Mouse (Mus musculus): ENCODE measurements at regions not wholly inside any gene's neighbourhood (a gene's known extent, or its start where the extent isn't known, plus 50 kb on each side); places are given as distances from the start of the nearest gene placed in this dataset.

DNA sequence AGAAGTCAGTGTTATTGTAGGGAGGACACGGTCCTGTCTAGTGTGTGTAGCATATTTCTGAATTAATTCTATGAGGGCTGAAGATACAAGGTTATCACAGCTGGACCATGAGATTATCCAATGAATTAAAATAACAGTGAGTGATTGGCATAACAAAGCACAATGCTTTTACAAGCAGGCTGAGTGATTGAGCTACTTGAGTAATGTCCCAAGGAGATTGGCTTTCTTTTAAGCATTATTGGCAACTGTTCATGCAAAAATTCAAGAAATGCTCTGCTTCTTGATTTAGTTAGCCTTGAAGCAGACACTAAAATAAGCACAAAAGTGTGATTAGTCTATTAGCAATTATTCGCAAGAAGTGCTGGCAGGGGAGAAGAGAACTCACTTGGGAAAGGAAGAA is 219.4 kb upstream of the Etaa1 start:
- DNase-seq (ENCODE audit: low spot score), result no peak

DNA sequence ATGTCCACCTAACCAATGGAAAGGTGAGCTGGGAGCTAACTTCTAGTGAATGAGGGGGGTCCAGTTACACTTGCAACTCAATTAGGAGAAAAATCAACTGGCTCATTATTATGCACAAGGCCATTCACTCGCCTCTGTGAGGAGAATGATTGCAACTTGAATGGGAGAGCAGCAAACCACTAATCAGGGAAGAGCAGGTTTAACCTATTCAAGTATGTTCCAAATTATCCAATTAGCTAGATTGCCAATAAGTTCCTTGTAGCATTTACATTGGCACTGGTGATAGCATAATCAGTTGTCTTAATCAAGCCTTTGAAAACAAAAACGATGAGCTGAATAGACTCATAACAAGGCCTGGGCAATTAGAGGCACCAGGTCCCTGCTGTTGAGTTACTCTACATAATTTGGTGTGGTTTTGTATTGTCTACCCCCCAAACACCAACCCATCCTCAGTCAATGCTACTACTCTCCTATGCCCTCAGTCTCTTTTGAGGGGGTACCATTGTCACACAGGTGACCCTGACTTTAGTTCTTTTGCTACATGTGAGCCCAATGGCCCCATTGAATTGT is 217.6 kb upstream of the Etaa1 start:
- no peak for DNase-seq (ENCODE audit: low spot score)

DNA sequence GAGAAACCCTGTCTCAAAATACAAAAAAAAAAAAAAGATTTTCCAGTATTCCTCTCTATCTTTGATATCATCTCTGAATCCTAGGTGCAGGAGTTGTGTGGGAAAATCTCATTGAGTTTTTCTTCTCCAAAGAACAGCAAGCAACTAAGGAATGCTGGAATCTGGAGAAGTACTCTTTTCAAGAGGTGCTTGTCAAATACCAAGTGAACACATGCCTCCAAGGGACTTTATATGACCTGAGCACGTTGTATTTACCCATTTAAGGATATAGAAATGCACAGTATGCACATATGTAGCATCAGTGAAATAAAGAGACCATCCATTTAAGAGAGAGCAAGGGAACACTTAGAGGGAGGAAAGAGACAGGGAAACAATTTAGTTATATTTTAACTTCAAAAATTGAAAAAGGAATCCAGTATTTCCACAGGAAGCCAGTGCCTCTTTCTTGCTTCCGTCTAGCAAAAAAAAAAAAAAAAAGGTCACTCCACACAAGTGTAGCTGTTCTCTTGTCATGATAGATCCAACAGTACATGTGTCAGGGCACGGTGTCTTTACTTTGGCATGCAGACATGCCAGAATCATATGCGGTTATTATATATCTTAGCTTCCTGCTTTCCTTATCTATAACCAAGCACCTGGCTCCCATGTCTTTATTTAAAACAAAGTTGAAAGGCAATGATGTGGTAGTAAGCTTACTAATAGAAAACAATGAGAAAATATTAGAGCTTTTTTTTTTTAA is 212.1 kb upstream of the Etaa1 start:
- DNase-seq (ENCODE audit: low spot score), result no peak

DNA sequence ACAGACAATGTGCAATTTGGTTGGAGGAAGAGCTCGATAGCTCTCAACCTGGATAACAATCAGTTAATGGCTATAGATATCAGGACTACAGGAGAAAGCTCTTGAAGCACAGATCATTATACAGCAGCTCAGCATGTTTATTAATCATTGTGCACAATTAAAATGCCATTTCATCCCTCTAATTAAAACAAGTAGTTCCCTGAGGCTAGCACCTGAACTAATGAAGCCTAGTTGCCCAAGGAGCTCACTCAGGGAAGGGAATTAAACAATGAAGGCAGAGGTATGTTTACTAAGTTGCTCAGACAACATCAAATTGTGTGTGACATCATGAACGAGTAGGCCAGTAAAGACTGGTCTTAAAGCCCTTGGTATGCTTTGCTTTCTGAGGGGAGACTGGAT is 210.3 kb upstream of the Etaa1 start:
- no peak for DNase-seq (ENCODE audit: low spot score)

DNA sequence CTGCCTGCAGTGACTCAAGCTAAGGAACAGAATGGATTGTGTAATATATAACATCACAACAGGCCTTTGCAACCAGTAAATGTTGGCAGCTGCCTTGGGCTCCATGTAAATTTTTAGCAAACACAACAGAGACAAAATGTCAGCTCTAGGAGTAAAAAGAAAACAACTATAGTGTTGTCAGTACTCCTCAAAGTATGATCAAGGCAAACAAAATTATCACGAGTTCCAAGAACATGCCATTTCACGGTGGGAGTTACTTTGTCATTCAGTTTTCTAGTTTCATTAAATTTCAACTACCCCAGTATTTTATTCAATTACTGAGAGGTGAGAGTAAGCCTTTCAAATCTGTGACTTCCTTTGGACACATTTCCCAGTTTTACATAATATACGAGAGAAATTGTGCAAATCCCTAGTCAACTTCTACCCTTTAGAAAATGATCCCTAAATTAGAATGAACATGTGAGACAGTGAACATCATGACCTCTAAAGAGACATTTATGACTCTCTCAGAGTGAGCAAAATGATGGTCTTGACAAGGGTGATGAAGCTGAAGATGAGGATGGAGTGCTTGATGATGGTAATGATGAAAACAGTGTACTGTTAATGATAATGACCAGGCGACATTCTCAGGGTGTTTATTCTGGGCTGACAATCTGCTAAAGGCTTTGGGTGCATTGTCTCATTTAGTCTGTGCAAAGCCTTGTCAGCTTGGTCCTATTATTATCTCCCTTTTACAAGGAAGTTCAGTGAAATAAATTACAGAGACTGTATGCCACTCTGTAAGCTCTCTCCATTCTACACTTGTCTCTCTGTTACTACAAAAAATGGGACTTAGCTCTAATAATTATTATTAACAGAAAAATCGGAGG is 209.7 kb upstream of the Etaa1 start:
- DNase-seq (ENCODE audit: low spot score), result no peak

DNA sequence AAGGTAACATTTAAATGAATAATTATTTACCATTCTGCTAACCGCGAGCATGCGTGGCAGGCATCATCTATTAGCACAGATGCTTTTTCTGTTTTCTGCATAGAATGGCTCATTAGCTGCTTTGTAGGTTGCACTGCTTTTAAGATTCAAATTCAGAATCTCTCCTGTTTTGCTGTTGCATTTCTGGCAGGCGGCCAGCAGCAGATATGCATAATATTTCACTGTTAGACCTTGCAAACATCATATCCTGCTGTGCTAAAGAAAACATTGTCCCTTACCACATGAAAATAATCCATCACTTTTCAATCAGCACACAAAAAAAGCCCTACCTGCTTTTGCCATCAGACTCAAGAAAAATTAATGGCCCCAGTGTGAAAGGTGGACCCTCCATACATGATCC is 202.8 kb upstream of the Etaa1 start:
- no peak for DNase-seq (ENCODE audit: low spot score)

DNA sequence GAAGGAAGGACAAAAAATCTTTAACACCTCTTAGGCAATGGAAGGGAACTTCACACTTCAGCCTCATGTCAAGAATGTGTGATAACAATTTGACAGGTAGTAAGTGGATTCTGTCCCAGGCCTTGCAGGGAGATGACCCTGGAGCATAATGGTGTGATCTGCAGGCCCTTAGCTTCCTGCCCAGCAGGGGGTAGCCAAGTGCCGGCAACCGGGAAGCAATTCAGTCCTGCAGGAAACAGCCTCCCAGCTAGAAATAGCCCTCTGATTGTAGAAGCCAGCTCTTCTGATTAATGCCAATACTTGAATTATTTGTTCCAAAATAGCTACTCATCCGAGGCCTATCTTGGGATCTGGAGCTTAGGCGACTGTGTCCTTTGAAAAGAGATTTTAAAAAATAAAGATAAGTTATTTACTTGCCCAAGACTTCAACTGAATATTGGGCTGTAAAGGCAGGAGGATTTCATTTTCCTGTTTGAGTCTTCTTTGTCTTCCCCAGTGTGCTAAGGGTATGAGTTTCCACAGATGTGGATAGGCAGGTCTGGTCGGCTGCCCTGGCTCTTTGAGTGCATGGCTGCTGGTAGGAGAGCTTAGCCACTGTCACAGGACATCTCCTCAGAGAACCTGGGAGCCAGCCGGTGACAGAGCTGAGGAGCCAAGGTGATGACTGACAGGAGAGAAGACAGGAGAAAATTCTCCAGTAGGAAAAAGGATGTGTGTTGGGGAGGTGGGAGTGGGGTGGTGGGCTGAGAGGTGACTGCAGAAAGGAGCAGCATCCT is 198.3 kb upstream of the Etaa1 start:
- peak; percentile 57 for DNase-seq (ENCODE audit: low spot score)

DNA sequence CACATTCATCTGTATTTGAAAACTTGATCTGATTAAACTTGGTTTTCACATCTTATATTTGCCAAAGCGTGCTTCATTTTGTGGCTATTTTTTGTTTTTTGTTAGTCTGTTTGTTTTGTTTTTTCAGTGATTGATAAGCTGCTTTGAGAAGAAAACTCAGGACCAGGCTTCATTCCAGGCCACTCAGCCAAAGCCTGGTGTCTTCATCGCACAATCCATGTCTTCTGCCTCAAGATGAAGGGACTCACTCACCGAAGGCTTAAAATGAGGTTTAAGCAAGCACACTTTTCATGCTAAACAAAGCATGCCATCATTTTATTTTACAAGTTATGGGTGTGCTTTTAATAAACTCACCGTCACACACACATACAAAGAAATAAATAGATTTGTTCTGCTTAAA is 197.7 kb upstream of the Etaa1 start:
- DNase-seq (ENCODE audit: low spot score), result no peak

DNA sequence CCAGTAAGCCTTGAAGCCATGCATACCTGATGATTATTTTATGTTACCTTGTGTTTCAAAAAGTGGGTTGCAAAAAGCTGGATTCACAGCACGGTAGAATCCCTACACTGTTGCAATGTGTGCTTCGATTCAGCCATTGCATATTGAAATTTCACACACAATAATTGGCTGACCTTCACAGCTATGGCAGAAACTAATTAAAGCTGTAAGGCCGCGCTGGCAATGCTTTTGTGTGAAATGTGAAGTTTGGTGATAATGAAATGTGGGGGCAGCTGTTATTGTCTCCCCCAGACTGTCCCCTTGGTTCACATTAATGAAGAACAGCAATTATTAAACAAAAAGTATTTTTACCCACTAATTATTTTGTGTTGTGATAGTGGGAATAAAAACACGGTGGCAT is 173.8 kb upstream of the Etaa1 start:
- no peak for DNase-seq (ENCODE audit: low spot score)

DNA sequence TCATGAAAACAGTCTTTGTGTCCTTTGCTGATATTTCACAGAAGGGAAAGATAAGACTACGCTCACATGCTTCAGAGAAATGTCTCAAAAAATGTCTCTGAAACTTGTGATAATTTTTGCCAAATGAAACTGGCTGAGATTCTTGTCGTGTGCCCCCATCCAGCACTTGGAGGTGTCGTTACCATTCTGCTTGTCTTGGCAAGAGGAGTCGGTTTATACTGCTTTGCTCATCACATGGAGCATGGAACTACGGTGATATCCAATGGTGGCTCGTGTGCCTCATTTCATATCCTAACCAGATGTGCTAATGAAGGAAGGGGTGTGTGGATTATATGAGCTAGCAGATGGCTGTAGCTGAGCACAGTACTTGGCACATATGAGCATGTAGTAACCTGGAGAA is 169.4 kb upstream of the Etaa1 start:
- DNase-seq (ENCODE audit: low spot score), result no peak

DNA sequence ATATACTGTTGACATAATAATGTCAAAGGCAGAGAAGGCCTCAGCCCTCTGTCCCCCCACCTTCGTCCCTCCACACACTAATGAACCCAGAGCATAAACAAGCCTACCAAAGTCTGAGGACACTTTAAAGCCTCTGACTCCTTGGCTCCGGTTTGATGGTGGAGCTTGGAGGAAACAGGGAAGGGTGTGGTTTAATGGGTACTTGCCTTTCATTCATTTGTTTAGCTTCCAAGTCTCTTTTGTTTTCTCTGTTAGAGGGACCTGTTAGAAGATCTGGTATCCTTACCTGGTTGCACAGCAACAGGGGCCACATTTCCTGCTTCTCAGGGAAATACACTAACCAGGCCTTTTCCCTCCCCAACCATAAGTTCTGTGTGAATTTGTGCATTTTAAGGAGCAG is 168.9 kb upstream of the Etaa1 start:
- DNase-seq (ENCODE audit: low spot score), result no peak

DNA sequence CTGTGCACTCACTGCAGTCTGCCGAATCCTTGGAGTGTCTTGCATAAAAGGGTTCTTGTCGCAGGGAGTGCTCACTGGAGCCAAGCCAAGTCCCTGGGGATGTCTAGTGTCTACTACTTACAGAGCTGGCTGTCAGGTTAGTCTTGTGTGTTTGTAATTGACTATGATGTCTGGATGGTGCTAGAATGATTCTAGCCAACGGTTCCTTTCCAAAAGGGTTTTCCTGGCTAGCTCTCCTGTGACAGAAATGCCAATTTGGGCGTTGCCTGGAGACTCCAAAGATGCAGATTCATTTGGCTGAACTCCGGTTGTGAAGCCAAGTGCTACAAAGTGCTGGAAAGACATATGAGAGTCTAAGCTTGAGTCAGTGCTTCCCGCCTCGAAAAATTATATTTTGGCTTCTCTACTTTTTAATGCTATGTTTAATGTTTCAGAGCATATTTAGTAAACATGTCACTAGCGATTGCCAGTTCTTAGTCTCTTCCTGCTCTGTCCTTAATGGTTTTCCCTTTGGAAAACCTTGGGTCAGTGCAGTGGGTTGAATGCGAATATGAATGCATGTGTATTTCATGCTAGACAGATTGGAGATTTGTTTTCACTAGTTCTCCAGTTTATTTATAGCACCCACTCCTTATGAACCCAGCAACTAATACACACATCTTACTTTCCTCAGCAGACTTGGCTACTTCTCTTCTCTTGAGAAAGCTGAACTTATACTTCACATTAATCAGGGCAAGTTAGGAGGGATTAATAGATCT is 162.2 kb upstream of the Etaa1 start:
- DNase-seq (ENCODE audit: low spot score), result peak; percentile 9

DNA sequence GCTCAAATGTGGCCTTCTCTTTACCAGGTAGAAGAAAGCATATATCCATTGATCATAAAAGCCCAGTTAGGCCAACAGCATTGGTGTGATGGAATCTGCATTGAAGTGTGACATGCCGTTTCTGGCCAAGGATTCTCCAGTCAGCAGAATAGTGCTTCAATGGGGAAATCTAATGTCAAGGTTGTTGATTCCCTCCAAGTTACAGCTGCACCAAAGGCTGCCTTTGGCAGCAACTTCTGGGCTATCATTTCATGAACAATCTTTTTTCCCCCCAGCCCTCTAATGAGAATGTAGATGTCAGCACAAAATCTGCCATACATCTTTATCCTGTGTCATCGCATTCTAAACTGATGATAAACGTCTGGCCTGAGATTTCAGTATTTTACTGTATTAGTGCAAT is 149.2 kb upstream of the Etaa1 start:
- no peak for DNase-seq (ENCODE audit: low spot score)

DNA sequence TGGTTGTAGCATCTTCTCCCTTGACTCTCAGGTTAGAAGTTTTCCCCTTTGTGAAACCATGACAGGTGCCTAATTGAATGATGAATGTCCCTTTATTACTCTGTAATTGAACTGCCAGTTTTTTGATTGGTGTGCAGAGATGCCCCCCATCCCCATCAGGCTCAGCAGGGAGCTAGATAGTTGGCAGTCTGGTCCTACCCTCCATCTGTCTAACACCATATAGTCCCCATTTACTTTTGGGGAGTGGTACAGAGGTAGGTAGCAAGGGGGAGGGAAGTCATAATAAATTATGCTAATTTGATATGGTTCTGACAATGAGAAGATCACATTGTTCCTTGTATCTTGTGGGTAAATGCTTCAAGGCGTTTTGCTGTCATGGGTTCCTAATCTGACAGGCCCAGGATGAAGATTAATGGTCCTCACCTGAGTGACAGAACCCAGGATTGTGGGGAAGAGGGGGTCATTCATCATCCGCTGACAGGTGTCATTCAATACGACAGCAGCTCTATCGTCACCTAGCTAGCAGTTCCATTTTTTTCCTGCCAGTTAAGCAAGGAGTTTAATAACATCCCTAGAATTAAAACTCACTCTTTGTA is 122.3 kb upstream of the Etaa1 start:
- no peak for DNase-seq (ENCODE audit: low spot score)

DNA sequence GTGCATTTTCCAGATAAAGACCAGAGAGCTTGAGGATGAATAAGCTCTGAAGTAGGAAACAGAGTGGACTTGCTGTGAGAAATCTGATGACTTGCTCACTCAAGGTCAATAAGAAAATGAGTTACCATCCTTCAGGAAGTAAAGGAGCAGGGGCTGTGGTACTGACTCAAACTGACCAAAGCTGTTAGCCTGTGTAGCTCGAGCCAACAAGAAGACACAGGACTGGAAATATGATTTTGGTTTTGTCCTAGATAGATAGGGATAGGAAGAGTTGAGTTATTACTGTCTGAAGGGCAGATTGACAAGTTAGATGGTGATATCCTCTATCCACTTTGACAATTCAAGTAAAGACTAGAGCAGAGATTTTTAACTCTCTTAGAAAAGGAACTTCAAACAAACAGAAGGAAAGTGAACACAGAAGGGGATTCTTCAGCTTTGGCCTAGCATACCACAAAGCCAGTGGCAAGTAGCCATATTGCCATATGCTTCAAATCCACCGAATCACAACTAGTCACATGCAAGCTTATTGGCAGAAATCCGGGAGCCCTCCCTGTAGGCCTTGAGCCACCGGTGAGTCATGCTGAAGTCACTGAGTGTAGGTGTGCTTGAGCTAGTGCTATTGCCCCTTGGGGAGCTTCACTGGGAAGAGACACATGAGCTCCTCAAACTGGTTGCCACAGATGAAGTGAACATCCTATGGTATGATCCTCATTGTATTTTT is 117.1 kb upstream of the Etaa1 start:
- peak; percentile 7 for DNase-seq (ENCODE audit: low spot score)

DNA sequence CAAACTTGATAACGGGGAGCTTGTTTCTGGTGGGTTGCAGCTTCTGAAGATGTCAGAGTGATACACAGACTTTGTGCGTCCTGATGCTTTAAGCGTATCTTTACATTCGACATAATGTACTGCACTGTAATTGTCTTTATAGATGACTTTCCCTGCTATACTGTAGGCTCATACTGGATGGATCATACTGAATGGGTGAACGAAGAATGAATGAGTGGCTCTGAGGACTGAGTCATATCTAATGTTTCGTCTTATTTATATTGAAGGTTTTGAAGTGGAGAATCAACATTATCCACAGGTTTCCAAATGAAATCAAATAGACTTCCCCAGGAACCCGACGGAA is 116.3 kb upstream of the Etaa1 start:
- DNase-seq (ENCODE audit: low spot score), result no peak

DNA sequence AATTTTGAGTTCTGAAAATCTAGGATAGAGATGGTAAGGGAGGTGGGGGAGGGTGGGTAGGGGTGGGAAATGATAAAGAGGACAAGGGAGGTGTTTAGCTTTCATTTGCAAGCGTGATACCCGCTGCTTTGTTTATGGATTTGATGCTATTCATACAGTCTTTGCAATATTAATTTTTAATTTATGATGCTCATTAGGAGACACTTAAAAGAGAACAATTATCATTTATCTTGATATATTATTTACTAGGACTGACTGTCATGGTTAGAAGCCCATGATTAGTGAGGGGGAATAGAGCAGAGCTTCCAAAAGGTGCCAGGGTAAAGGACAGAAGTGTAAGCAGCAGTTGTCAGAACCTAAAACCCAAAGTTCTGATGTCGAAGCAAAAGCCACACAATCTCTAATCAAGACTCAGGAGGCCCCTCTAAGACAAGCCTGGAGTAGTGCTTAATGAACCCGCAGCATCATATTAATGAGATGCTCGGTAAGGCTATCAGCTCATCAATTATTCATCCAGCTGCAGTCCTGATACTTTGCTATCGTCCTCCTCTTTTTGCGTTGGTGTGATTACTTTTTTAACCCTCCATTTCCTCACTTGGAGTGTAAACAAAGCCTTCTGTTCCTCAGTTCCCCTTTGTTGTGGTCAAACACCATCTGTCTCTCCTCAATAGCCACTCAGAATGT is 115.8 kb upstream of the Etaa1 start:
- DNase-seq (ENCODE audit: low spot score), result no peak

DNA sequence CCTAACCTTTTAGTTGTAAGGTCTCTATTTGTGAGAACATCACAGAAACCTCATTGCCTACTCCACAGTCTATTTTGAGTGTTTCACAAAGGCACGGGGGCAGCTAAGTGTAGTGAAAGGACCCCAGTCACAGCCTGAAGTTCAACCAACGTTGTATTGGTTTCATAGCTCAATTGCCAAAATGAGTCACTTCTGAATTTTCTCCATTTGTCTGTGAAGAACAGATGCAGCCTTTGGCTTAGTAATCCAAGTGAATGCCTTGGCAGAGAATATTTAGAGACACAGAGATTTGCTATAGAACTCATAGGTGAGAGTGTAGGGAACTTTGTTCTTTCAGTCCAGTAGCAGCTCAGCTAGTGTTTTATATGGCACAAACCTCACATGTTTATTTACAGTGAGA is 114.4 kb upstream of the Etaa1 start:
- DNase-seq (ENCODE audit: low spot score), result no peak

DNA sequence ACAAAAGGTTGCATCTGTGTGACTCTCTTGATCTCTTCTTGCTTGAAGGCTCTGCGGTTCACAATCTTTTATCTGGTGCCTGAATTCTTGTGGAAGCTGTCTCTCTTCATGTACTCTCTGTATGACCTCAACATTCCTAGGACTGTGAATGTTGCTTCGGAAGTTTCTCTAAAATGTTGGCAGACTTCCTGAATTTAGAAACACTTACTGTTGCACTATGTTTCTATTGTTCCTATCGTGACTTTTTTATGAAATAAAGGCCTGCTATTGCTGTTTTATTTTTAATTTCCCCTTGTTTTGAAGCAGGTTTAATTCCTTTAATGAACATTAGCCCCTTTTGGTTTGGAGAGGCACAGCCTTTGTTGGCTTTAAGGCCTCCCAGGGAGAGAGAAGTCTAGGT is 114.0 kb upstream of the Etaa1 start:
- peak; percentile 6 for DNase-seq (ENCODE audit: low spot score)

DNA sequence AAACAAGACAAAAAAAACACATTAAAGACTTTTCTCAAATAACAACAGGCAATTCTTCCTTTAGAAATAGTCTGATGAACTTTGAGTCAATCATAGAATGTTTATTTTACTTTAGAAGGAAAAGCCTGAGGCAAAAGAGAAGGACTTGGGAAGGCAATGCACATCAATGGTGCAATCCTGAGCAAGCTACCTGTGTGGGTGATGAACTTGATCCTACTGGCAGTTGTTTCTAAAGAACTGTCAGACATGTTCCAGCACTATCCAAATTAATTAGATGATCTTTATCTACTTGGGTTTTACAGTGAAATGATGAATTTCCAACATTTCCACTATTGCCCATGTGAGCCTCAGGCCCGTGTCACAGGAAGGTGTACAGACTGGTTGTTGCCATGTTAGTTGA is 87.9 kb upstream of the Etaa1 start:
- DNase-seq (ENCODE audit: low spot score), result no peak

Measured in heart, adult 8-10 months (tissue).